Mouse (Mus musculus) retina, postnatal 1 day (tissue): ENCODE data around the gene Myg1.

Experiments
- DNase-seq: peaks from one replicate; pipeline ENCODE4 v3.0.0-alpha.2; 2012

Myg1 gene

GRCm38 (mm10) chr15:102386640-102387039 is 55.1 kb downstream of the Myg1 start:
- DNase-seq, result no peak
